Mouse (Mus musculus): ENCODE data around the gene Gm5862.
"Not testable (repeated sequence)": the region's sequence is repeated elsewhere in the genome, so short reads cannot be mapped to it uniquely, and the experiment has no call there.

Gm5862 gene

GRCm38 (mm10) chr5:26022816-26023215 lies at the start of gene Gm5862:
Gm5862 (minus strand) TSS chr5:26022916.
- CTCF ChIA-PET = not testable (repeated sequence)

DNA sequence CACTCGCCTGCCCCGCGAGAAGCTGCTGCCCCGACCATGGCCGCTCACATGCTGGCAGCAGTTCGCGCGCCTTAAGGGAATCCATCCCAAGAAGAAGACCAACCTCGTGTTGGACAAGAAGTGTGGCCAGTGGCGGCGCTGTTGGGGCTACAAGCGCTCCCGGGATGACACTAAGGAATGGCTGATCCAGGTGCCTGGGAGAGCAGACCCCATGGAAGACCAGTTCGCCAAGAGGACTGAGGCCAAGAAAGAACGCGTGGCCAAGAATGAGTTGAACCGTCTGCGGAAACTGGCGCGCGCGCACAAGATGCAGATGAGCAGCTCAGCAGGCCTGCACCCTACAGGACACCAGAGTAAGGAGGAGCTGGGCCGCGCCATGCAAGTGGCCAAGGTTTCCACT lies 48.0 kb upstream of the Gm5862 start:
- CTCF ChIA-PET = no interaction called here

- CTCF ChIA-PET = not testable (repeated sequence)
Observed at GRCm38 (mm10) chr5:26058481-26058880, 35.8 kb upstream of the Gm5862 start, which contains the start of gene Gm7347. Gm7347 (minus strand) TSS chr5:26058581.

- CTCF ChIA-PET = not testable (repeated sequence)
Observed at GRCm38 (mm10) chr5:26039458-26039857, 16.7 kb upstream of the Gm5862 start, which contains the start of gene Speer4a. Speer4a (minus strand) TSS chr5:26039558.

- CTCF ChIA-PET = not testable (repeated sequence)
Observed at GRCm38 (mm10) chr5:26007697-26008096, 15.0 kb downstream of the Gm5862 start.

GRCm38 (mm10) chr5:26006937-26007695 lies 15.6 kb downstream of the Gm5862 start:
- CTCF ChIA-PET = not testable (repeated sequence)

- CTCF ChIA-PET = not testable (repeated sequence)
Observed at GRCm38 (mm10) chr5:26004698-26005097, 18.0 kb downstream of the Gm5862 start, which contains the start of gene Gm1979. Gm1979 (minus strand) TSS chr5:26004798.

DNA sequence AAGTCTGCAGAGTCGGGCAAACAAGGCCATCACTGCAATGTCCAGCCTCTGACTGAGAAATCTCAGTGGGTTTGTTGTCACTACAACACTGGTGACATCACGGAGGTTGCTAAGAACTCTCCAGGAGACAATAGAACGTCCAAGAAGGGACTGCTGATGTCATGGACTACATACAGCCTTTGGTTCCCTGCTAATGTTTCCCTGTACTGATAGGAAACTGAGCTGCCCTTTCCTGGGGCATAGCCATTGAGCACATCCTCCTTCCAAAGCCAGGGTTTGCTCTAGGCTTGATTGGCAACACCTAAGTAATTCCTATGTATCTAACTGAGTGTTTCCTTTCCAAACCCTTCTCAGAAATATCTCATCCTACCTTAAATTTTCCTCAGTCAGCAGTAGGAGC lies 34.2 kb downstream of the Gm5862 start, which contains the start of gene Gm21698:
Gene Gm21698 (minus strand): TSS at position 101 of the 400 bp plus-strand sequence.
- CTCF ChIA-PET = not testable (repeated sequence)

DNA sequence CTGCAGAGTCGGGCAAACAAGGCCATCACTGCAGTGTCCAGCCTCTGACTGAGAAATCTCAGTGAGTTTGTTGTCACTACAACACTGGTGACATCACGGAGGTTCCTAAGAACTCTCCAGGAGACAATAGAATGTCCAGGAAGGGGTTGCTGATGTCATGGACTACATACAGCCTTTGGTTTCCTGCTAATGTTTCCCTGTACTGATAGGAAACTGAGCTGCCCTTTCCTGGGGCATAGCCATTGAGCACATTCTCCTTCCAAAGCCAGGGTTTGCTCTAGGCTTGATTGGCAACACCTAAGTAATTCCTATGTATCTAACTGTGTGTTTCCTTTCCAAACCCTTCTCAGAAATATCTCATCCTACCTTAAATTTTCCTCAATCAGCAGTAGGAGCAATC lies 50.2 kb downstream of the Gm5862 start, which contains the start of gene Gm21680:
Gene Gm21680 (minus strand): TSS at position 101 of the 400 bp plus-strand sequence.
- CTCF ChIA-PET = not testable (repeated sequence)

Data from spleen, embryonic (tissue).